Mouse (Mus musculus): ENCODE data around the gene Pccb. TPM values are rescaled to one million over a fixed set of nuclear protein-coding genes. Genes with fewer than 3 reads are reported as not detected.

Pccb gene
- polyA plus RNA-seq, 1 experiment from 2014 or later, result 21.0 TPM

- H3K9me3 ChIP-seq, result no peaks in the 10 kb centered on the region; the same call in 1 of the 2 replicates
- no peak overlapping the region for H3K9ac ChIP-seq
- H3K27ac ChIP-seq, result no peak overlapping the region
- no peak overlapping the region for H3K4me3 ChIP-seq
- 89% methylated on average over 5 of the region's 5 CpGs for WGBS
- no peak overlapping the region for H3K4me2 ChIP-seq (replicated peaks)
- peaks cover 10% of the 10 kb centered on the region; the same call in 1 of the 2 replicates for H3K36me3 ChIP-seq
- H3K4me1 ChIP-seq, result no peaks in the 10 kb centered on the region
- no peak for ATAC-seq (ENCODE audit: insufficient number of reproducible peaks, insufficient read depth, low FRiP score, low TSS enrichment)
- H3K27me3 ChIP-seq, result no peaks in the 10 kb centered on the region
Observed at GRCm38 (mm10) chr9:101003302-101003701, 31.4 kb downstream of the Pccb start.

GRCm38 (mm10) chr9:101002841-101003240, 31.9 kb downstream of the Pccb start:
- no peak for ATAC-seq (ENCODE audit: insufficient number of reproducible peaks, insufficient read depth, low FRiP score, low TSS enrichment)
- Histone ChIP-seq H3K27ac (no peak overlapping the region), H3K9ac (no peak overlapping the region), H3K27me3 (no peaks in the 10 kb centered on the region), H3K9me3 (no peaks in the 10 kb centered on the region; the same call in 1 of the 2 replicates), H3K4me3 (no peak overlapping the region), H3K36me3 (peaks cover 13% of the 10 kb centered on the region; the same call in 1 of the 2 replicates), H3K4me1 (no peaks in the 10 kb centered on the region), H3K4me2 (replicated peaks) (no peak overlapping the region)
- 92% methylated on average over 8 of the region's 8 CpGs for WGBS

GRCm38 (mm10) chr9:101002053-101002452, 32.6 kb downstream of the Pccb start:
- Histone ChIP-seq H3K9me3 (no peaks in the 10 kb centered on the region; the same call in 1 of the 2 replicates), H3K4me1 (no peaks in the 10 kb centered on the region), H3K36me3 (peaks cover 13% of the 10 kb centered on the region; the same call in 1 of the 2 replicates), H3K27me3 (no peaks in the 10 kb centered on the region), H3K9ac (no peak overlapping the region), H3K4me2 (replicated peaks) (no peak overlapping the region), H3K27ac (no peak overlapping the region), H3K4me3 (no peak overlapping the region)
- WGBS, result 93% methylated on average over 4 of the region's 4 CpGs
- no peak for ATAC-seq (ENCODE audit: insufficient number of reproducible peaks, insufficient read depth, low FRiP score, low TSS enrichment)

- Histone ChIP-seq H3K4me1 (no peaks in the 10 kb centered on the region), H3K4me3 (no peak overlapping the region), H3K27me3 (no peaks in the 10 kb centered on the region), H3K9me3 (no peaks in the 10 kb centered on the region), H3K27ac (no peak overlapping the region), H3K36me3 (peaks cover 40% of the 10 kb centered on the region), H3K9ac (no peak overlapping the region), H3K4me2 (replicated peaks) (no peak overlapping the region)
- WGBS, result 95% methylated on average over 2 of the region's 2 CpGs
- no peak for ATAC-seq (ENCODE audit: insufficient number of reproducible peaks, insufficient read depth, low FRiP score, low TSS enrichment)
Observed at GRCm38 (mm10) chr9:100997138-100997537, 37.6 kb downstream of the Pccb start.

GRCm38 (mm10) chr9:100993937-100994336, 40.8 kb downstream of the Pccb start:
- no peaks in the 10 kb centered on the region for H3K4me1 ChIP-seq
- WGBS, result 88% methylated on average over 4 of the region's 4 CpGs
- H3K27me3 ChIP-seq, result no peaks in the 10 kb centered on the region
- no peak overlapping the region for H3K9ac ChIP-seq
- no peak overlapping the region for H3K27ac ChIP-seq
- no peak for ATAC-seq (ENCODE audit: insufficient number of reproducible peaks, insufficient read depth, low FRiP score, low TSS enrichment)
- peaks cover 47% of the 10 kb centered on the region for H3K36me3 ChIP-seq
- no peak overlapping the region for H3K4me3 ChIP-seq
- 0 out of 2 replicates have a peak, but pooled peaks cover 3% of the 10 kb centered on the region for H3K9me3 ChIP-seq
- H3K4me2 ChIP-seq (replicated peaks), result no peak overlapping the region

- no peak for ATAC-seq (ENCODE audit: insufficient number of reproducible peaks, insufficient read depth, low FRiP score, low TSS enrichment)
Observed at GRCm38 (mm10) chr9:100992191-100992590, 42.5 kb downstream of the Pccb start.

GRCm38 (mm10) chr9:100991321-100991720, 43.4 kb downstream of the Pccb start:
- Histone ChIP-seq H3K9me3 (0 out of 2 replicates have a peak, but pooled peaks cover 3% of the 10 kb centered on the region), H3K27ac (no peak overlapping the region), H3K4me3 (no peak overlapping the region), H3K27me3 (no peaks in the 10 kb centered on the region), H3K36me3 (peaks cover 47% of the 10 kb centered on the region), H3K9ac (no peak overlapping the region), H3K4me1 (no peaks in the 10 kb centered on the region), H3K4me2 (replicated peaks) (no peak overlapping the region)
- 91% methylated on average over 2 of the region's 2 CpGs for WGBS
- no peak for ATAC-seq (ENCODE audit: insufficient number of reproducible peaks, insufficient read depth, low FRiP score, low TSS enrichment)

More at GRCm38 (mm10) chr9:100992191-100992590, 42.5 kb downstream of the Pccb start:
- 88% methylated on average over 2 of the region's 2 CpGs for WGBS
- Histone ChIP-seq H3K9me3 (0 out of 2 replicates have a peak, but pooled peaks cover 3% of the 10 kb centered on the region), H3K9ac (no peak overlapping the region), H3K4me3 (no peak overlapping the region), H3K4me2 (replicated peaks) (no peak overlapping the region), H3K27me3 (no peaks in the 10 kb centered on the region), H3K36me3 (peaks cover 44% of the 10 kb centered on the region), H3K27ac (no peak overlapping the region), H3K4me1 (no peaks in the 10 kb centered on the region)

- H3K36me3 ChIP-seq, result peaks cover 47% of the 10 kb centered on the region
- WGBS, result 86% methylated on average over 5 of the region's 5 CpGs
- H3K4me2 ChIP-seq (replicated peaks), result no peak overlapping the region
- H3K9me3 ChIP-seq, result 0 out of 2 replicates have a peak, but pooled peaks cover 3% of the 10 kb centered on the region
- H3K4me3 ChIP-seq, result no peak overlapping the region
- H3K9ac ChIP-seq, result no peak overlapping the region
- H3K4me1 ChIP-seq, result no peaks in the 10 kb centered on the region
- H3K27me3 ChIP-seq, result no peaks in the 10 kb centered on the region
- no peak for ATAC-seq (ENCODE audit: insufficient number of reproducible peaks, insufficient read depth, low FRiP score, low TSS enrichment)
- H3K27ac ChIP-seq, result no peak overlapping the region
Observed at GRCm38 (mm10) chr9:100990609-100991008, 44.1 kb downstream of the Pccb start.

- WGBS, result 91% methylated on average over 3 of the region's 3 CpGs
- ATAC-seq (ENCODE audit: insufficient number of reproducible peaks, insufficient read depth, low FRiP score, low TSS enrichment), result no peak
- Histone ChIP-seq H3K4me3 (no peak overlapping the region), H3K9me3 (0 out of 2 replicates have a peak, but pooled peaks cover 3% of the 10 kb centered on the region), H3K27ac (no peak overlapping the region), H3K4me1 (no peaks in the 10 kb centered on the region), H3K4me2 (replicated peaks) (no peak overlapping the region), H3K27me3 (no peaks in the 10 kb centered on the region), H3K9ac (no peak overlapping the region), H3K36me3 (peaks cover 34% of the 10 kb centered on the region)
Observed at GRCm38 (mm10) chr9:100987850-100988249, 46.8 kb downstream of the Pccb start.

- no peak for ATAC-seq (ENCODE audit: insufficient number of reproducible peaks, insufficient read depth, low FRiP score, low TSS enrichment)
- 94% methylated on average over 5 of the region's 5 CpGs for WGBS
- no peak overlapping the region for H3K9ac ChIP-seq
- H3K4me2 ChIP-seq (replicated peaks), result no peak overlapping the region
- H3K27me3 ChIP-seq, result no peaks in the 10 kb centered on the region
- peaks cover 36% of the 10 kb centered on the region for H3K36me3 ChIP-seq
- H3K4me3 ChIP-seq, result no peak overlapping the region
- H3K27ac ChIP-seq, result no peak overlapping the region
- 0 out of 2 replicates have a peak, but pooled peaks cover 3% of the 10 kb centered on the region for H3K9me3 ChIP-seq
- H3K4me1 ChIP-seq, result no peaks in the 10 kb centered on the region
Observed at GRCm38 (mm10) chr9:100987006-100987405, 47.7 kb downstream of the Pccb start.

GRCm38 (mm10) chr9:100984381-100985310, 50.1 kb downstream of the Pccb start:
- no peak overlapping the region for H3K4me3 ChIP-seq
- ATAC-seq (ENCODE audit: insufficient number of reproducible peaks, insufficient read depth, low FRiP score, low TSS enrichment), result no peak
- peaks cover 31% of the 10 kb centered on the region for H3K36me3 ChIP-seq
- H3K9me3 ChIP-seq, result 0 out of 2 replicates have a peak, but pooled peaks cover 2% of the 10 kb centered on the region
- no peak overlapping the region for H3K27ac ChIP-seq
- no peaks in the 10 kb centered on the region for H3K4me1 ChIP-seq
- WGBS, result 93% methylated on average over 25 of the region's 25 CpGs
- no peaks in the 10 kb centered on the region for H3K27me3 ChIP-seq
- no peak overlapping the region for H3K9ac ChIP-seq
- H3K4me2 ChIP-seq (replicated peaks), result no peak overlapping the region

GRCm38 (mm10) chr9:100982786-100983185, 51.9 kb downstream of the Pccb start:
- no peak overlapping the region for H3K27ac ChIP-seq
- no peak overlapping the region for H3K4me2 ChIP-seq (replicated peaks)
- peaks cover 19% of the 10 kb centered on the region for H3K36me3 ChIP-seq
- H3K27me3 ChIP-seq, result no peaks in the 10 kb centered on the region
- no peaks in the 10 kb centered on the region; the same call in 1 of the 2 replicates for H3K4me1 ChIP-seq
- 89% methylated on average over 7 of the region's 7 CpGs for WGBS
- no peak overlapping the region for H3K4me3 ChIP-seq
- H3K9ac ChIP-seq, result no peak overlapping the region
- H3K9me3 ChIP-seq, result no peaks in the 10 kb centered on the region
- ATAC-seq (ENCODE audit: insufficient number of reproducible peaks, insufficient read depth, low FRiP score, low TSS enrichment), result no peak
